Mouse (Mus musculus) gastrocnemius, adult 18-20 months (tissue): ENCODE measurements around the gene Ccr9. TPM values are rescaled to one million over a fixed set of nuclear protein-coding genes. Genes with fewer than 3 reads are reported as not detected.
"Not testable (repeated sequence)": the region's sequence is repeated elsewhere in the genome, so short reads cannot be mapped to it uniquely, and the experiment has no call there.

Source experiments
- DNase-seq: peaks from one replicate; pipeline ENCODE4 v3.0.0; 2021; ENCODE audit warnings: low spot score
- total RNA-seq, 2 experiments: library from RNA; stranded (reverse); gene quantifications; 2 replicates each; pipeline ENCODE4 v1.2.3; 2021

The Ccr9 gene
- total RNA-seq, 2 experiments from 2014 or later, result not detected

GRCm38 (mm10) chr9:123716301-123716700 is 38.1 kb downstream of the Ccr9 start:
- no peak for DNase-seq

GRCm38 (mm10) chr9:123717186-123718008 is 39.2 kb downstream of the Ccr9 start, which contains the start of gene Lztfl1:
Gene Lztfl1 (minus strand): TSS chr9:123717697.
- DNase-seq, result peak; percentile 97

GRCm38 (mm10) chr9:123722737-123723493 is 44.7 kb downstream of the Ccr9 start:
- DNase-seq, result no peak

- DNase-seq, result no peak
These were observed 53.0 kb downstream of the Ccr9 start for GRCm38 (mm10) chr9:123731271-123731670.

- no peak for DNase-seq
These were observed 55.9 kb downstream of the Ccr9 start for GRCm38 (mm10) chr9:123734133-123734532.

- no peak for DNase-seq
These were observed 62.6 kb downstream of the Ccr9 start for GRCm38 (mm10) chr9:123740799-123741198.

- DNase-seq, result not testable (repeated sequence)
These were observed 71.4 kb downstream of the Ccr9 start for GRCm38 (mm10) chr9:123749687-123750086.

GRCm38 (mm10) chr9:123754333-123754732 is 76.1 kb downstream of the Ccr9 start:
- no peak for DNase-seq

- DNase-seq, result no peak
These were observed 78.5 kb downstream of the Ccr9 start for GRCm38 (mm10) chr9:123756752-123757151.

- no peak for DNase-seq
These were observed 79.1 kb downstream of the Ccr9 start for GRCm38 (mm10) chr9:123757326-123757725.

GRCm38 (mm10) chr9:123758156-123758555 is 79.9 kb downstream of the Ccr9 start:
- no peak for DNase-seq

GRCm38 (mm10) chr9:123758645-123759044 is 80.4 kb downstream of the Ccr9 start:
- no peak for DNase-seq

GRCm38 (mm10) chr9:123760806-123761205 is 82.6 kb downstream of the Ccr9 start:
- DNase-seq, result no peak

- peak; percentile 55 for DNase-seq
These were observed 84.6 kb downstream of the Ccr9 start for GRCm38 (mm10) chr9:123762886-123763285.

GRCm38 (mm10) chr9:123763771-123764170 is 85.5 kb downstream of the Ccr9 start:
- no peak for DNase-seq

- no peak for DNase-seq
These were observed 88.8 kb downstream of the Ccr9 start for GRCm38 (mm10) chr9:123766996-123767395.

- no peak for DNase-seq
These were observed 90.2 kb downstream of the Ccr9 start for GRCm38 (mm10) chr9:123768443-123768842.

GRCm38 (mm10) chr9:123769532-123769931 is 91.3 kb downstream of the Ccr9 start:
- DNase-seq, result no peak

GRCm38 (mm10) chr9:123773299-123773698 is 95.1 kb downstream of the Ccr9 start:
- DNase-seq, result not testable (repeated sequence)

- DNase-seq, result no peak
These were observed 110.8 kb downstream of the Ccr9 start for GRCm38 (mm10) chr9:123788855-123789529.

- DNase-seq, result peak; percentile 56
These were observed 117.9 kb downstream of the Ccr9 start for GRCm38 (mm10) chr9:123796174-123796573.

- no peak for DNase-seq
These were observed 123.3 kb downstream of the Ccr9 start for GRCm38 (mm10) chr9:123801527-123801926.
